Mouse (Mus musculus): Measurements from ENCODE around the gene Numb.
"Not testable (repeated sequence)": the region's sequence is repeated elsewhere in the genome, so short reads cannot be mapped to it uniquely, and the experiment has no call there.

Gene Numb

DNA sequence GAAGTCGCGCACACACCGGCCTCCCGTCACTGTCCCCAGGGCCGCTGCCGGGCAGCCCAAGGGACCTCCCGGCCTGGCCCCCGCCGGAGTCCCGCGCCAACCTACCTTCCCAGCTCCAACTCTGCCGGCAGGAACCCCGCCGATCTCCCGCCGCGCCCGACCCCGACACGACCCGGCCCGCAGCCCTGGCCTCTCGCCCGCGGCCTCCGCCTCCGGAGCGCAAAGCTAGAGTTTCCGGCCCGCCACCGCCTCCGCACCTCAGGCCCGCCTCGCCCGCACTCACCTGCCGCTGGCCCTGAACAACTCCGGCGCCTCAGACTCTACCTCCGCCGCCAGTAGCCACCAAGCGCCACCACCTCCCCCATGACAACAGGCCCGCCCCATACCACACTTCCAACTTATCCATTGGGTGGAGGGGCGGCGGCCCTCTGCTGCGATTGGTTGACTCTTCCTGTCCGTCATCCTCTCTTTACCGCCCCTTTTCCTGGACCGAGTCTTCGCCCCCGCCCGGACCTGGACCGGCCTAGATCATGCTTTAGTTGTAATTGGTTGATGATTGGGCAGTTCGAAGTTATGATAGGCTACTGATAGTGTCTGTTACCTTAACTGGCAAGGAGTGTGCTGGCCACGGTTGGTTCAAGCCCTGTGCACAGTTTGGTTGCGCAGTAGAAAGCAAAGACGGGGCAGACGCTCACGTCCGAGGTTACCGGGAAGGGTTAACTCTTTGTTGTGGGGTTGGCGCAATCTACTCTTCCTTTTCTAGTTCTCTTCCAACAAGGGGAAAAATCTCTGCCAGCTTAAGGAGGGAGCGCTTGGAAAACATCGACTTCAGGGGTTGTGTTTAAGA is at the start of gene Numb:
Numb (minus strand) TSS at position 400 of the 847 bp plus-strand sequence.
- peak; percentile 95 to 97 for DNase-seq (ENCODE audit: low spot score in 2 of 2)

DNA sequence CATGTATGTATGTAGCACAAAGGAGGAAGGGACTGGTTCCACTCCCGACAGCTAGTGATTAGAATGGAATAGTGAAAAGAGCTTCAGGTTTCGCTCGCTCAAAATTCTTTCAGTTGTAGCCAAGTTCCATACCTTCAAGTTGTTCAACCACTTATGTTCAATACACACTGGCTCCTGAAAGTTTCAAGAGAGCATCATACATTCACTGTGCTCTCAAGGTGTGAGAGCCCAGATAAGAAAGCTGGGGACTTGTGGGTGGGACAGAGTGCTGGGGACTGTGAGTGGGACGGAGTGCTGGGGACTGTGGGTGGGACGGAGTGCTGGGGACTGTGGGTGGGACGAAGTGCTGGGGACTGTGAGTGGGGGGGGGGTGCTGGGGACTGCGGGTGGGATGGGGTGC is 43.5 kb upstream of the Numb start:
- DNase-seq (ENCODE audit: low spot score in 2 of 2): no peak

DNA sequence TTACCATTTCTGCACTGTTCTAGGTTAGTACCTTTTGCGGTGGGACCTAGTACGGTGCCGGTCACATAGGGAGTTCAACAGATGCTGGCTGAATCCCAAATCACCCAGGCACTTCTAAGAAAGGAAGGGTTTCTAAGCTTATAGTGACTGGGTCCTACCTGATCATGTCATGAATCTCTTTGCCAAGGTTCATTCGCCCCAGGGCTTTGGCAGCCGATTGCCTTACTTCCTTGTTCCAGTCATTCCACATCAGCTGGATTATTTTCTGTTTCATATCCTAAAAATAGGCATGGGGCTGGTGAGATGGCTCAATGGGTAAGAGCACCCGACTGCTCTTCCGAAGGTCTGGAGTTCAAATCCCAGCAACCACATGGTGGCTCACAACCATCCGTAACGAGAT is 36.5 kb upstream of the Numb start:
- no peak for DNase-seq (ENCODE audit: low spot score in 2 of 2)

DNA sequence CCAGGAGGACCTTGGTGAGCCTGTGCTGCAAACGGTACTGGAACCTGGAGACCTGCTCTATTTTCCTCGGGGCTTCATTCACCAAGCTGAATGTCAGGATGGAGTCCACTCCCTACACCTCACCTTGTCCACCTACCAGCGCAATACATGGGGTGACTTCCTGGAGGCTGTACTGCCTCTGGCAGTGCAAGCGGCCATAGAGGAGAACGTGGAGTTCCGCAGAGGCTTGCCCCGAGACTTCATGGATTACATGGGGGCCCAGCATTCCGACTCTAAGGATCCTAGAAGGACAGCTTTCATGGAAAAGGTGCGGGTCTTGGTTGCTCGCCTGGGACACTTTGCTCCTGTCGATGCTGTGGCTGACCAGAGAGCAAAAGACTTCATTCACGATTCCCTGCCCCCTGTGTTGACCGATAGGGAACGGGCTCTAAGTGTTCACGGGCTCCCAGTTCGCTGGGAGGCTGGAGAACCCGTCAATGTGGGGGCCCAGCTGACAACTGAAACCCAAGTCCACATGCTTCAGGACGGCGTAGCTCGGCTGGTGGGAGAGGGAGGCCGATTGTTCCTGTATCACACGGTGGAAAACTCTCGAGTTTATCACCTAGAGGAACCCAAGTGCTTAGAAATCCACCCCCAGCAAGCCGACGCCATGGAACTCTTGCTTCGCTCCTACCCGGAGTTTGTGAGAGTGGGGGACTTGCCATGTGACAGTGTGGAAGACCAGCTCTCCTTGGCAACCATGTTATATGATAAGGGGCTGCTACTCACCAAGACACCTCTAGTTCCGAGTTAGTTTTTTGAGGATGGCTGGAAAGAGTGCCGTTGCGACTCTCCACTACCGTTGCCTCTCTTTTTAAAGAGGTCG is 30.2 kb upstream of the Numb start:
- DNase-seq (ENCODE audit: low spot score in 2 of 2): no peak

DNA sequence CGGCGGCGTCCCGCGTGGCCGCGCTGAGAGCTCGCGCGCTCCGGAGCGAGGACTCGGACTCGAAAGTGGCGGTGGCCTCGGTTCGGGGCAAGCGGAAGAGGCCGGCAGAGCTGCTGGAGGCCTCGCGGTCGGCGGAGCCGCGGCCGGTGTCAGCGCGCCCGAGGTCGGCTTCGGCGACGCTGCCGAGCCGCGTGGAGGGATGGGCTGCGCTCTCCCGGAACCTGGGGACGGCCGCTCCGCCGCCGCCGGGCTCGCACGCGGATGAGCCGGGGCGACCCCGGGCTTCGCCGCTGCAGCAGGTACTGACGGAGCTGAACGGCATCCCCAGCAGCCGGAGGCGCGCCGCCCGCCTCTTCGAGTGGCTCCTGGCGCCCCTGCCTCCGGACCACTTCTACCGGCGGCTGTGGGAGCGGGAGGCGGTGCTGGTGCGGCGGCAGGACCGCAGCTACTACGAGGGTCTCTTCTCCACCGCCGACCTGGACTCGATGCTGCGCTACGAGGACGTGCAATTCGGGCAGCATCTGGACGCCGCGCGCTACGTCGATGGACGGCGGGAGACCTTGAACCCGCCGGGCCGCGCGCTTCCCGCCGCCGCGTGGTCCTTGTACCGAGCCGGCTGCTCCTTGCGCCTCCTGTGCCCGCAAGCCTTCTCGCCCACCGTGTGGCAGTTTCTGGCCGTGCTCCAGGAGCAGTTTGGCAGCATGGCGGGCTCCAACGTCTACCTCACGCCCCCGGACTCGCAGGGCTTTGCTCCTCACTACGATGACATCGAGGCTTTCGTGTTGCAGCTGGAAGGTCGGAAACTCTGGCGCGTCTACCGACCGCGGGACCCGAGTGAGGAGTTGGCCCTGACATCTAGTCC is 29.3 kb upstream of the Numb start:
- peak; percentile 59 to 66 for DNase-seq (ENCODE audit: low spot score in 2 of 2)

DNA sequence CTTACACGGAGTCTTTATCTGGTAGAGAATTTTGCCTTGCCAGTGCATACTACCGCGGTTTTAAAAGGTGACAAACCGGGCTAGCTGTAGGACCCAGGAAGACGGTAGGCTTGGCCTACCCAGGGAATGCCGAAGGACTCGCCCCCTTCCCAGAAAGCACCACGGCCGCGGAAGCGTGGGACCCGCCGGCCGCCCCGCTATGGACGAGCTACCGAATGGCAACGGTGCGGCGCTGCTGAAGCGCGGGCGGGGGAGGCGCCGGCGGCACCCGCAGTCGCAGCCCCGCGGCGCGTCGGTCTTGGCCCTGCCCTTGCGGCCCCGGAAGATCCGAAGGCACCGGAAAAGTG is 28.7 kb upstream of the Numb start, which contains the start of gene Riox1:
Riox1 (plus strand) TSS at position 116 of the 347 bp plus-strand sequence.
- peak in 1 of 2 experiments; percentile 82 for DNase-seq (ENCODE audit: low spot score in 2 of 2)

DNA sequence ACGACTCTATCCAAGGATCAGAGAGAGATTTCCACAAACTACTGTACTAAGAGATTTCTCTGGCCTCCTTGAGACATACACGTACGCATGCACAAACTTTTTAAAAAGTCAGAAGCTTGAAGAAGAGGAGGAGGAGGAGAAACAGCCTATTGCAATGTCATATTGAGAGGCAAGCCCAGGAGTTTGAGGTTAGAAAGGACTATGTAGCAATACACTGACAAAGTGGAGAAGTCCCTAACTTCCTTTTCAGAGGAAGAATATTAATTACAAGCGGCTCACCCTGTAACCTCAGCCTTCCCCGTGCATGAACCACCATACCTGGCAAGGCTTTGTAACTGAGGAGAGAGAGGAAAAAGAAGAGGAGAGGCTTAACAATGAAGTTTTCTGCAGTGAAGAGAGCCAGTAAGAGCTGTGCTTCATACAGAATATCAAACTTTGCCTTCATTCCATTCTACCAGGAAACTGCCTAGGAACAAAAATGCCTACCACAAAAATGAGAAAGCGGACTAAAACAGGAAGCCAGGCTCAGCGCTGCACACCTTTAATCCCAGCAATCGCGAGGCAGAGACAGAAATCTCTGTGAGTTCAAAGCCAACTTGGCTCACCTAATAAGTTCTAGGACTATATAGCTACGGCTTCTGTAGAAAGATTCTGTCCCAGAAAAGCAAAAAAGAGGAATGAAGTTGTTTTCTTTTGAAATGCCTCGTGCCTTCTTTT is 28.2 kb upstream of the Numb start:
- DNase-seq (ENCODE audit: low spot score in 2 of 2): no peak

DNA sequence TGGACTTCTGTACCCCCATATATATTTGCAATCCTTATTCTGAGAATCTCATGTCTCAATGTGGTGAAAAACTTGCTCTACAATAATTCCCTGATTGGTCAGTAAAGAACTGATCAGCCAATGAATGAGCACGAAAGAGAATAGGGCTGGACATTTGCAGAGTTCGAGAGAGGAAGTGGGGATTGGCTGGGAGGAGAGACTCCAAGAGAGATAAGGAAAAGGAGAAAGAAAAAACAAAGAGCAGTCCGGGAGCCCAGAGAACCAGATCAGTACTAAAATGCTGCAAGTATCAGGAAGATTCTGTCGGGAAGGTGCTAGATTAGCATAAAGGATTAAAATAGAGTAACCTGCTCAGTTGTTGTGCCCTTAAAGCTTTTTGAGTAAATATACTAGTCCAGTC is 27.3 kb upstream of the Numb start:
- DNase-seq (ENCODE audit: low spot score in 2 of 2): no peak

DNA sequence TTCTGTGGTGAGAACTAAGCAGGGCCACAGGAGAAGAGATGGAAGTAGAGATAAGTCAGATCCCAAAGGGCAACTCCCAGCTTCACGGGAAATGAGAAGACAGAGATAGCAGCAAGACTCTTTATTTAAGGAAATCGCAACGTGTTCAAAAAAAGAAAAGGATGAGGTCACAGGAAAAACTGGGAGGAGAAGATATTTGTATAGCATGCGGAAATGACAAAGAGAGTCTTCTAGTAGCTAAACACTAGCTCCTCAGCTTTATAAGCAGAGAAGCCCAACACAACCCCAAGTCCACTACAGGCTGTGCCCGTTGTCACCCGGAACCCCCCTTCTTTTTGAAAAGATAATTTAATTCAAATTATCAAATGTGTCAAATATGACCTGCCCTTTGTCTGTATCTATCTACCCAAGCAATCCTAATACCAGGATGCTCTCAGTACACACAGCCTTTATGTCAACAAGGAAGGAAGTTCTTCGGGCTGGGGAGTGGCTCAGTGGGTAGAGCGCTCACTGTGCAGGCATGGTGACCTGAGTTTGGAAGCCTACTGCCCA is 25.6 kb upstream of the Numb start:
- DNase-seq (ENCODE audit: low spot score in 2 of 2): no peak

DNA sequence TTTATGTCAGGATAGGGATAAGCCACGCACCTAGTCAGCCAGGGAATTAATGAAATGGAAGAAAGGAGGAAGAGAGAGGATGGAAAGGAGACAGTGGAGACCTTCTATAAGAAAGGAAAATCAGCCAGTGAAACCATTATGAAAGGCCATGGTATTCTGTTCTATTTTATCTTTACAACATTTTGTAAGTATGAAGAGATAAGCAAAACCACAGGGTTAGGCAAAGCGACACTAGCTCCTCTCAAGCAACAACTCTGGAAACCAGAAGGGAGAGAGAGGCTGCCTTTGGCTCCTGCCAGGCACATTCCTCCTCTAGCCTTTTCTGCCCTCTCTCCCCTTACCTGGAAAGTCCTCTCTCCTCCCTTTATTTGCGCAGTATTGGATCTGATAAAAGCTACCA is 20.2 kb upstream of the Numb start:
- no peak for DNase-seq (ENCODE audit: low spot score in 2 of 2)

DNA sequence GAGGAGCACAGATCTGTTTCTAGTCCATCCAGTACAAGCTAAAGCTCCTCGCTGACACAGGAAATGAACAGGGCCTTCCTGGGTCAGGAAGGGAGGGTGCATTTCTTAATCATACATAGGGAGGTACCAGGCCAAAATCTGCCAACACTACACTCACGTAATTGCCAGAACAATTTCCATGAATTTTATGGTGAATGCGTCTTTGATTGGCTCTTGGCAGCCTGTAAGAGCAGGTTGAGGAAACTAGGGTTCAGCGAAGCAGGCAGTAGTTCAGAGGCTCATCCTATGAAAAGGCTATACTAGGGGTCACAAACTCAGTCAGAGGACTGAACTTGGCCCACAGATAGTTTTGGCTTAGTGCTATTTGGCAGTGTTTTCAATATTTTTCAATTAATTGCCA is 18.3 kb upstream of the Numb start:
- no peak for DNase-seq (ENCODE audit: low spot score in 2 of 2)

DNA sequence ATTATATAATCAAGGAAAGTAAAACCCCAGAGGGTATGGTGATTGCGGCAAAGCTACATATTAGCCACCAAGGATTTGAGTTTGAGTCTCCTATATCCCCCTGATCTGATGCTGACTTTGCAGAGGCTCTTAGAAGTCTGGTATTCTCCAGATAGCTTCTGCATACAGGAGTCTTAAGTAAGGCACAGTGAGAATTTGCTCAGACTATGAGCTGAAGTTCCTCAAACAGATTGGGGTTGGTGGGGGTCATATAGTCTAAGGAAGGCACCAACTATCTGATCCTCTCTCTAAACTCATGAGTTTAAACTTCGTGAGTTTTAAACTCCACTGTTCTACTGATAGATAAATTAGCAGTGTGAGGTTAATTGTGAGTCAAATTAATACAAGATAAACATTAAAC is 17.6 kb upstream of the Numb start:
- no peak for DNase-seq (ENCODE audit: low spot score in 2 of 2)

DNA sequence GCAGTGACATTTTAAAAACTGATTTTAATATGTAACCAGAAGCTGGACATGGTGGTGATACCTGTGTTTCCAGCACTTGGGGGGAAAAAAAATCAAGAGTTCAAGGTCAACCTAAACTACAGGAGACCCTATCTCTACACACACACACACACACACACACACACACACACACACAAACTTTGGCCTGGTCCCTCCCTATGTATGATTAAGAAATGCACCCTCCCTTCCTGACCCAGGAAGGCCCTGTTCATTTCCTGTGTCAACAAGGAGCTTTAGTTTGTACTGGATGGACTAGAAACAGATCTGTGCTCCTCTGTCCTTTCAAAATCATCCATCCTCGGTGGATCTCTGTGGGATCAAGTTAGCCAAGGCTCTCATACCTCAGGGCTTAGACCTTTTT is 16.9 kb upstream of the Numb start:
- DNase-seq (ENCODE audit: low spot score in 2 of 2): not testable (repeated sequence)

DNA sequence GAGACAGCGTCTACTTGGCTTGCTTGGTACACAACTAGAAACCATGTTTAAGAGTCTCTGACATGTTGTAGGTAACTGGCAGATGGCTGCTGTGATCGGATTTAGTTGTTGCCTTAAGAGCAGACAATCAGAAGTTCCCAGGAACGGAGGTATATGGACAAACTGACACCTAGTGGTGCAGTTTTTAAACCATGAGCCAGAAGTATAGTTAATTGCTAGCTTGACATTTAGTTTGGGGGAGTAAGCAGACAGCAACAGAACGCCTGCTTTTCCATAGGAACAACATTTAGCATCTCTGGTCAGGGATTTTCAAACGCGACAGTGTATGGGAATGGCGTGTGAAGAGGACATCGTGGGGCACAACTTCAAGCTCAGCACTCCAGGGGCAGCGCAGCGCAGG is 15.9 kb upstream of the Numb start:
- DNase-seq (ENCODE audit: low spot score in 2 of 2): no peak

DNA sequence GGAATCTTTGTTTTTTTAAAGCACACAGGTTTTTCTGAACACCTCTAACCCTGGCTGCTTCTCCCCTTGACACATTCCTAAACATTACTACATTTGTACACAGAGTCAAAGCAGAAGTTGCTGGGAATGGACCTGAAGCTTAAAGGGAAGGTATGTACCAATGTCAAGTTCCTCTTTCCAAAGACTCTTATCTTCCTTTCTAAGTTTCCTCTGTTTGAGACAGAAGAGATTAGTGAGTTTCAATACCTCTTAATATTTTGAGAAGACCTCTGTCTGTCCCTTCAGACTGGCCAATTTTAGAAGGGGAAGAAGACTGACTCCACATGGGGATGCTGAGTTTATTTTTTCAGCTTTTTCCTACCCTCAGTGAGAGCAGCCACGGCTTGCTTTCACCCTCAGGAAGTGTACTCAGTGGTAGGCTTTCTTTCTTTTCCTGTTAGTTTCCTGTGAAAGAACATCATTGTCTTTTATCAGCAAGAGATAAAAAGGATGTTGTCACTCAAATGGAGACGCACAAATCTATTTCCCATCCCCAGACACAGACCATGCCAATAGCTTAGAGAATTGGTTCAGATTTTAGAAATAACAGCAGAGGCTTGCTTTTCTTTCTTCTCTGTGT is 7.6 kb upstream of the Numb start:
- DNase-seq (ENCODE audit: low spot score in 2 of 2): no peak

DNA sequence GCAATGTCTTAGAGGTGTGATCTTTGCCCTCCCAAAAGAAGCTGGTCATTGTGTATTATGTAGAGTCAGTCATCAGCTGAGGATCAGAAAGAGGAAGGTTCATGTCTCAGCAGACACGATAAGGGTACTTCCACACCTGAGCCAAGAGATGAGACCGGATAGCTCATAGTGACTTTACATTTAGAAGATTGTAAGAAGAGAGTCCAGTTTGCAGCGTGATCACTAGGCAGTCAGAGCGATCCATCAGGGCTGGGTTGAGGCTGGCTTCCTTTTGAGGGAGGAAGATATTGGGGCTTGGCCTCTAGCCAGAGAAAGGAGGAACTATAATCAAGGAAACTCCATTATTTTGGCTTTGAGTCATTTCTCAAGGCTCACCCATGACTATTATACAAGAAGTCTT is 6.0 kb upstream of the Numb start:
- DNase-seq (ENCODE audit: low spot score in 2 of 2): no peak

DNA sequence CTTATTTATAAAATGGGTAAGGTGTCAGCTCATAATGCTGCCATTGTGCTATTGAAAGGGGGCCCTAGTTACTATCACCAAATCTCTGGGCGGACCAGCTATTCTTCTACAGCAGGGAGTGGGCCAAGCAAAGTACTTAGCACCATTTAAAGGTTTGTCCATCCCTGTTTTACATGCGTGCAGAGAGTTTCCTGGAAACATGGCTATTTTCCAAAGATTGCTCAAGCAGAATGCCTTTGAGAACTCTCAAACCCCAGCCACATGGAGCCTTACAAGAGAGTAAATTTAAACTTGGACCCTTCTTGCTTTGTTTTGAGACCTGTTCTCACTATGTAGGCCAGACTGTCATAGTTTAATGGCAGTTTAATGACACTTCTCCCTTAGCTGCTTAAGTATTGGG is 4.3 kb upstream of the Numb start:
- no peak for DNase-seq (ENCODE audit: low spot score in 2 of 2)

DNA sequence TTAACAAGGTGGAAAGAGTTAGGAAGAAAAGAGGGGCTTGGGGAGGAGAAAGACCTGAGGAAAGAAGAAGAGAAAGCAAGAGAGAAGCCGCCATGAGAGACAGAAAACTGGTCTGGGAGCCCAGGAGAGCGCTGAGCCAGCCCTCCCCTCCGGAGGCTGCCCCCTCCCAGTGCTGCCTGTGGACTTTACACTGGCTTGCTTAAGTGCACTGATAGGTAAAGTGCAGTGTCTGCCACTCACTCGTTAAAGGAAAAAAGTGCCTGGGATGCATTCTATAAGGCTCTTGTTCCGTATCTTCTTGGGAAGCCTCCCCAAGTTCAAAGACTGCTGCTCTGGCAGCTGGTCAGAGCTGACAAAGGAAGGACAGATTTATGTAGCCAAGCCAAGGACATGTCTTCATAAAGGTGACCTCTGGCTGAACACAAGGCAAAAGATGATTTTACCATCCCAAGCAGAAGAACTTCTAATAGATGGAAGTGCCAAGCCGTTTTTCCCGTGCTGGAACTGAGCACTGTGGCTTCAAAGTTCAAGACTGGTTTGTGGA is 3.5 kb upstream of the Numb start:
- DNase-seq (ENCODE audit: low spot score in 2 of 2): no peak

DNA sequence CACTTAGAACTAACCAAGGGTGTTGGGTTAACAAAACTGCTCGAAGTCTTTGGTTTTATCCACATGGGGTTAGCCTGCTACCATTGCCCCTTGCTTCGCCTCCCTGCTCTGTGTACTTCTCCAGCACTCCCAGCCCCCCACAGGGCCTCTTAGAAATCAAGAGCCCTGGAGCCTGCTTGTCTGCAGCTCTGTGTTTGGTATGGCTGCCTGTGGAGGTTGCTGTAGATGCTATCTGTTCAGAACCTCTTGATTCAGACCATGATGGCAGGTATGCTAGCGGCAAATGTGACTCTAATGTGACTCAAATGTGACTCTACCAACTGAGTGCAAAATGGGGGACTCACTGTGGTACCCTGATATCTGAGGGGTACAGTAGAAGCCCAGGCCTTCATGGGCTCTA is 2.6 kb upstream of the Numb start:
- no peak for DNase-seq (ENCODE audit: low spot score in 2 of 2)

DNA sequence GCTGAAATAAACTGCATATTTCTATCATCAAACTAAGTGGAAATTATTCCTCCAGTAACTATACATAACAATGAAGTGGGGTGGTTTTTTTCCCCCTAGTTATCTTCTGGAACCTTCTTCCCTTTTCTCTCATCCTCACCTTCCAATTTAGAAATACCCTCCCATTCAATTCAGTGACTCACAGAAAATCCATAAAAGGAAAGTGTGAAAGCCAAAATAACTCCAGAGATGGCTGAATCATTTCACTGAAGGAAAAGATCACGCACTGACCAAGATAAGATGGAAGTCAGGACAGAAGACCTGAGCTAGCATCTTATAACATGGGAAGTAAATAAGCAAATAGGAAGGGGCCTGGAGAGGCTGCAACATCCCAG is 1.7 kb upstream of the Numb start:
- no peak for DNase-seq (ENCODE audit: low spot score in 2 of 2)

Data from spleen, postnatal 10 days (tissue).